Mouse (Mus musculus) embryonic facial prominence, embryonic 11.5 days (tissue): Measurements from ENCODE around the gene Smok3b. TPM values are rescaled to one million over a fixed set of nuclear protein-coding genes. Genes with fewer than 3 reads are reported as not detected.

Source experiments
- ATAC-seq: fragments of 200-750 bp; cut with Nextera tagmentation; replicated peaks from 2 replicates; pipeline ENCODE4 v1.8.0; 2017; ENCODE audit warnings: low read depth; ENCODE audit not compliant: insufficient number of reproducible peaks, low FRiP score, low TSS enrichment
- DNase-seq: peaks from one replicate; pipeline ENCODE4 v3.0.0-alpha.2; 2015; ENCODE audit warnings: low spot score
- H3K27ac ChIP-seq: fragments of 300-500 bp; sonication (generic); replicated peaks from 2 replicates; pipeline ENCODE4 v1.5.1; 2014; ENCODE audit warnings: mild to moderate bottlenecking, low read depth, low read length, control low read depth
- H3K27me3 ChIP-seq: fragments of 300-500 bp; sonication (generic); 2 replicates; pipeline ENCODE4 v1.6.1; 2014; ENCODE audit warnings: mild to moderate bottlenecking, low read length, moderate library complexity, mixed read lengths; ENCODE audit not compliant: control insufficient read depth, insufficient read depth
- H3K36me3 ChIP-seq: fragments of 300-500 bp; sonication (generic); replicated peaks from 2 replicates; pipeline ENCODE4 v1.6.1; 2014; ENCODE audit warnings: low read depth, mild to moderate bottlenecking, low read length, moderate library complexity, mixed read lengths; ENCODE audit not compliant: control insufficient read depth, insufficient read depth
- H3K4me1 ChIP-seq: fragments of 300-500 bp; sonication (generic); 2 replicates; pipeline ENCODE4 v1.6.1; 2014; ENCODE audit warnings: low read length, mixed read lengths; ENCODE audit not compliant: control insufficient read depth, insufficient read depth
- H3K4me2 ChIP-seq: fragments of 300-500 bp; sonication (generic); 2 replicates; pipeline ENCODE4 v1.6.1; 2014; ENCODE audit warnings: low read depth, mild to moderate bottlenecking, control low read depth, low read length, moderate library complexity
- H3K4me3 ChIP-seq: fragments of 300-500 bp; sonication (generic); 2 replicates; pipeline ENCODE4 v1.5.1; 2014; ENCODE audit warnings: low read depth, low read length, control low read depth
- H3K9ac ChIP-seq: fragments of 300-500 bp; sonication (generic); replicated peaks from 2 replicates; pipeline ENCODE4 v1.6.1; 2014; ENCODE audit warnings: mild to moderate bottlenecking, control low read depth, low read length
- H3K9me3 ChIP-seq: fragments of 300-500 bp; sonication (generic); replicated peaks from 2 replicates; pipeline ENCODE4 v1.6.1; 2016; ENCODE audit warnings: mild to moderate bottlenecking, low read length, inconsistent platforms, mixed read lengths; ENCODE audit not compliant: control insufficient read depth
- WGBS: fragments of 180-500 bp; shearing (Covaris S2); extraction: QIAGEN DNeasy Blood & Tissue Kit; methylation state at CpG from one replicate; pipeline ENCODE4 v1.1.7; 2014; 5-methylcytosine and 5-hydroxymethylcytosine counted together
- polyA plus RNA-seq: library from polyadenylated mRNA; unstranded; fragments of >200 nt; fragmentation: Nextera tagmentation; extraction: Ambion mirVana; gene quantifications from 2 replicates; pipeline ENCODE4 v1.2.1, GENCODE M21; 2014

Smok3b gene
- polyA plus RNA-seq, 1 experiment from 2014 or later, result not detected

- Histone ChIP-seq H3K4me2 (no peak overlapping the region), H3K4me1 (no peaks in the 10 kb centered on the region), H3K27me3 (no peaks in the 10 kb centered on the region), H3K27ac (no peak overlapping the region), H3K9ac (no peak overlapping the region), H3K9me3 (no peaks in the 10 kb centered on the region), H3K36me3 (no peaks in the 10 kb centered on the region), H3K4me3 (no peak overlapping the region)
- ATAC-seq (no peak), DNase-seq (no peak)
- WGBS, result 68% methylated on average over 3 of the region's 3 CpGs
These were observed 54.5 kb downstream of the Smok3b start for GRCm38 (mm10) chr5:138075684-138076083.

- H3K4me1 ChIP-seq, result no peaks in the 10 kb centered on the region
- WGBS, result 58% methylated on average over 2 of the region's 2 CpGs
- ATAC-seq, result no peak
These were observed 54.9 kb downstream of the Smok3b start for GRCm38 (mm10) chr5:138076148-138076547.

GRCm38 (mm10) chr5:138080456-138080855 is 59.2 kb downstream of the Smok3b start:
- DNase-seq (no peak), ATAC-seq (no peak)
- Histone ChIP-seq H3K4me2 (no peak overlapping the region), H3K27ac (no peak overlapping the region), H3K36me3 (no peaks in the 10 kb centered on the region), H3K4me1 (no peaks in the 10 kb centered on the region), H3K27me3 (no peaks in the 10 kb centered on the region), H3K9ac (no peak overlapping the region), H3K9me3 (no peaks in the 10 kb centered on the region), H3K4me3 (no peak overlapping the region)
- 87% methylated on average over 5 of the region's 5 CpGs for WGBS

More at GRCm38 (mm10) chr5:138076148-138076547, 54.9 kb downstream of the Smok3b start:
- H3K36me3 ChIP-seq, result no peaks in the 10 kb centered on the region
- no peak overlapping the region for H3K4me2 ChIP-seq
- no peaks in the 10 kb centered on the region for H3K27me3 ChIP-seq
- DNase-seq, result no peak
- no peak overlapping the region for H3K9ac ChIP-seq
- no peak overlapping the region for H3K27ac ChIP-seq
- no peaks in the 10 kb centered on the region for H3K9me3 ChIP-seq
- H3K4me3 ChIP-seq, result no peak overlapping the region

GRCm38 (mm10) chr5:138081446-138081845 is 60.2 kb downstream of the Smok3b start:
- H3K36me3 ChIP-seq, result no peaks in the 10 kb centered on the region
- WGBS, result 84% methylated on average over 9 of the region's 9 CpGs
- H3K27ac ChIP-seq, result no peak overlapping the region
- DNase-seq (no peak), ATAC-seq (no peak)
- no peak overlapping the region for H3K4me3 ChIP-seq
- no peak overlapping the region for H3K9ac ChIP-seq
- no peak overlapping the region for H3K4me2 ChIP-seq
- H3K9me3 ChIP-seq, result no peaks in the 10 kb centered on the region
- no peaks in the 10 kb centered on the region for H3K4me1 ChIP-seq
- no peaks in the 10 kb centered on the region for H3K27me3 ChIP-seq

- Histone ChIP-seq H3K36me3 (no peaks in the 10 kb centered on the region), H3K4me2 (no peak overlapping the region), H3K27ac (no peak overlapping the region), H3K4me3 (no peak overlapping the region), H3K27me3 (no peaks in the 10 kb centered on the region), H3K9ac (no peak overlapping the region), H3K4me1 (no peaks in the 10 kb centered on the region), H3K9me3 (no peaks in the 10 kb centered on the region)
- ATAC-seq (no peak), DNase-seq (no peak)
- WGBS, result 62% methylated on average over 2 of the region's 2 CpGs
These were observed 62.2 kb downstream of the Smok3b start for GRCm38 (mm10) chr5:138083318-138083900.

- Histone ChIP-seq H3K27ac (no peak overlapping the region), H3K9ac (no peak overlapping the region), H3K4me1 (no peaks in the 10 kb centered on the region), H3K4me3 (no peak overlapping the region), H3K36me3 (no peaks in the 10 kb centered on the region), H3K27me3 (no peaks in the 10 kb centered on the region), H3K9me3 (no peaks in the 10 kb centered on the region), H3K4me2 (no peak overlapping the region)
- WGBS, result 96% methylated on average over 2 of the region's 2 CpGs
- DNase-seq (no peak), ATAC-seq (no peak)
These were observed 62.7 kb downstream of the Smok3b start for GRCm38 (mm10) chr5:138083936-138084335.

GRCm38 (mm10) chr5:138084507-138084906 is 63.3 kb downstream of the Smok3b start:
- ATAC-seq (no peak), DNase-seq (no peak)
- H3K4me2 ChIP-seq, result peak overlapping the region; percentile 13
- H3K9ac ChIP-seq, result peak overlapping the region; percentile 99; the same call in 1 of the 2 replicates
- H3K4me1 ChIP-seq, result no peaks in the 10 kb centered on the region
- 75% methylated on average over 2 of the region's 2 CpGs for WGBS
- H3K4me3 ChIP-seq, result peak overlapping the region; percentile 94; the same call in 1 of the 2 replicates
- no peaks in the 10 kb centered on the region for H3K36me3 ChIP-seq
- H3K27me3 ChIP-seq, result no peaks in the 10 kb centered on the region
- no peaks in the 10 kb centered on the region for H3K9me3 ChIP-seq
- no peak overlapping the region for H3K27ac ChIP-seq

GRCm38 (mm10) chr5:138084996-138085395 is 63.8 kb downstream of the Smok3b start, which contains the start of gene Zkscan1:
TSS of gene Zkscan1 (plus strand) at chr5:138085084.
- Histone ChIP-seq H3K9ac (peak within 1 kb of the TSS; percentile 99), H3K27me3 (no peaks in the 10 kb centered on the region), H3K9me3 (no peaks in the 10 kb centered on the region), H3K4me3 (peak within 1 kb of the TSS; percentile 94), H3K4me2 (peak within 1 kb of the TSS; percentile 64), H3K36me3 (no peaks in the 10 kb centered on the region), H3K4me1 (no peaks in the 10 kb centered on the region), H3K27ac (peak within 1 kb of the TSS; percentile 48)
- 0% methylated on average over 27 of the region's 27 CpGs for WGBS
- peak; percentile 95 for DNase-seq
- ATAC-seq, result peak; percentile 89
